Mouse (Mus musculus): Measurements from ENCODE around the gene Prkg2.

- TF ChIP-seq CTCF (IDR thresholded peaks at IDR 0.05; ENCODE audit: low read depth), result no peak
- TF ChIP-seq EP300 (IDR thresholded peaks at IDR 0.05; ENCODE audit: low read depth), result no peak
Observed at GRCm38 (mm10) chr5:98946656-98947055, 90.5 kb downstream of the Prkg2 start.
